Mouse (Mus musculus): ENCODE measurements around the gene Rbm34. TPM values are rescaled to one million over a fixed set of nuclear protein-coding genes. Genes with fewer than 3 reads are reported as not detected.
A peak's percentile ranks its signal among the peaks of the same experiment; 100 is the strongest.
"Not testable (repeated sequence)": the region's sequence is repeated elsewhere in the genome, so short reads cannot be mapped to it uniquely, and the experiment has no call there.

Rbm34 gene
- total RNA-seq (2014; fragmentation: Nextera tagmentation) = 24.4 and 31.7 TPM in 2 replicates
- 67.7 and 71.4 TPM in 2 replicates for total RNA-seq (2017)

DNA sequence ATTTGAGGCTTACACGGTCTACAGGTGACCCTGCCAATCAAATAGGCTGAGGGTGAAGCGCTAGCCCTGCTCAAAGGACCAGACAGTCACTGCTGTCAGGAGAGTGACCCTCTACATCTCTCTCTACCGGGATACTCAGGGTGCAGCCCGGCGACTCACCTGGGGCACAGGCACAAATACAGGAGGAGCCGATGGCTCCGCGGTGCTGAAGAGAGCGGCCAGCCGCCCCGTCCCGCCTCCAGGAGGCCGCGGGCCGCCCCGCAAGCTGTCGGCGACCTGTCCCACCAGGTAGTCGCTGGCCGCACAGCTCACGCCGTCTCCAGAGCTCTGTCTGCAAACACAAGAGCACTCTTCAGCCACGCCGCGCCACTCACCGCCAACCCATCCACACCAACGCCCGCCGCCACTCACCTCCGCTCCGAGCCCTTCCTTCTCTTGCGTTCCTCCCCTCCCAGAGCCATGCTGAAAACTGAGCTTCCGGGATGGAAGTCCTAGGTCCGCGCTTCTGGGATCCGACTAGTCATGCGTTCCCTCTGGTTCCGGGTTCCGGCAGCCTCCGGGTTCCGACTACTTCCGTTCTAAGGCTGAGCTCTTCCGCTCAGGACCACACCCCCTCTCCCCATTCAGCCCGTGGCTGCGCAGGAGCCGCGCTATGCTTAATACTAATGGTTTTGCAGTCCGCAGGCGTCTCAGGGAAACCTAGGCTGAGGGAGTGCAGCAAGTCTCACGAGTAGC lies at the start of gene Rbm34:
Rbm34 (minus strand) TSS at position 493 of the 735 bp plus-strand sequence.
- peak; percentile 97 for ATAC-seq (replicated peaks; ENCODE audit: low FRiP score, low TSS enrichment, poor library complexity, severe bottlenecking)

DNA sequence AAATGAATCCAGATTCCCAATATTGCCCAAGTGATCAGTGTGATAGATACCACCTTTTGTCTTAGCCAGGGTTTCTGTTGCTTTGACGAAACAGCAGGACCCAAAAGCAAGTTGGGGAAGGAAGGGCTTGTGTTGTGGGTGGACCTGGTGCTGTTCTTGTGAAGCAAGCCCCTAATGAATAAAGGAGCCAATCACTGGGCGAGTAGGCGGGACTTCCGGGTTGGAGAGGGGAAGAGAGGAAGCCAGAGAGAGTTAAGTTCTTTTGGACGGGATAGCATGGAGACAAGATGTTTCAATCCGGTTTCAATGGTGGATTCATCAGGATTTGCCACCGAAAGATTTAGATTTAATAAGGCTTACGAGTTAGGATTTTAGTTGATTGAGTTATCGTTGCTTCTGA lies 40.8 kb upstream of the Rbm34 start:
- ATAC-seq (replicated peaks; ENCODE audit: low FRiP score, low TSS enrichment, poor library complexity, severe bottlenecking) = no peak

DNA sequence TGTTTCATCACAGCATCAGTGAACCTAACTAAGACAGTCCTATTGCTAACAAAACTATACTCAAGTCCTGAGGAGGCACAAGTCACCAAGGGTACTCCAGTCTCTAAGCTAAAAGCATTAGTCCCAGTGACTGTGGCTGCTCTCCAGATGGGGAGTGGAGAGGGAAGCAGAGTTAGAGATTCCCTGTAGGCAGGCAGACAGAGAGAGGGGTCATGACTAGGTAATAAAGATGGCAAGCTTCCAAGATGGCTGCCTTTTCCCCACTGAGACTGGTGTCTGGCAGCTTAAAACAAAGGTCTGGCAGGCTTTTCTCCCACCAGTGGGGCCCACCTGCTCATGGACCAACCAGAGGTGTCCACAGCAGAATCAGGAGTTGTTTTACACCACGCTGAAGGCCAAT lies 23.6 kb upstream of the Rbm34 start:
- ATAC-seq (replicated peaks; ENCODE audit: low FRiP score, low TSS enrichment, poor library complexity, severe bottlenecking) = no peak

DNA sequence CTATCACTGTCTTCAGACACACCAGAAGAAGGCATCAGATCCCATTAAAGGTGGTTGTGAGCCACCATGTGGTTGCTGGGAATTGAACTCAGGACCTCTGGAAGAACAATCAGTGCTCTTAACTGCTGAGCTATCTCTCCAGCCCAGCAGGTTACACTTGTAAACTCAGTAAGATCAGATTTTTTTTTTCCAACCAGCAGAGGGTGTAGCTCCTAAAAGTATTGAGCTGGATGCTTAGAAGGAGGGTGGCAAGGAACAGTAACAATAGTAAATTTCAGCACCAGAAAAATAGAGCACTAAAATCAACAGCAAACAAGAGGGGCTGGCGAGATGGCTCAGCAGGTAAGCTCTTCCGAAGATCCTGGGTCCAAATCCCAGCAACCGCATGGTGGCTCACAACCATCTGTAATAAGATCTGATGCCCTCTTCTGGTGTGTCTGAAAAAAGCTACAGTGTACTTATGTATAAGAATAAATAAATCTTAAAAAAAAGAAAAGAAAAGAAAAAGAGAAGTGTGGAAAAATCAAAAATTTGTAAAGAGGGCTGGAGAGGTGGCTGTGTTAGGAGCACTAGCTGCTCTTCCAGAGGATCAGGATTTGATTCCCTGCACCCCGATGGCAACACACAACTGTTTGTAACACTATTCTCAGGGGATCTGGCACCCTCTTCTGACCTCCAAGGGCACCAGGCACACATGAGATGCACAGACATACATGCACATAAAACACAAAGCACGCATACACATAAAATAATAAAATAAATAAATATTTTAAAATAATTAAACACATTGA lies 18.7 kb upstream of the Rbm34 start:
- ATAC-seq (replicated peaks; ENCODE audit: low FRiP score, low TSS enrichment, poor library complexity, severe bottlenecking) = no peak

DNA sequence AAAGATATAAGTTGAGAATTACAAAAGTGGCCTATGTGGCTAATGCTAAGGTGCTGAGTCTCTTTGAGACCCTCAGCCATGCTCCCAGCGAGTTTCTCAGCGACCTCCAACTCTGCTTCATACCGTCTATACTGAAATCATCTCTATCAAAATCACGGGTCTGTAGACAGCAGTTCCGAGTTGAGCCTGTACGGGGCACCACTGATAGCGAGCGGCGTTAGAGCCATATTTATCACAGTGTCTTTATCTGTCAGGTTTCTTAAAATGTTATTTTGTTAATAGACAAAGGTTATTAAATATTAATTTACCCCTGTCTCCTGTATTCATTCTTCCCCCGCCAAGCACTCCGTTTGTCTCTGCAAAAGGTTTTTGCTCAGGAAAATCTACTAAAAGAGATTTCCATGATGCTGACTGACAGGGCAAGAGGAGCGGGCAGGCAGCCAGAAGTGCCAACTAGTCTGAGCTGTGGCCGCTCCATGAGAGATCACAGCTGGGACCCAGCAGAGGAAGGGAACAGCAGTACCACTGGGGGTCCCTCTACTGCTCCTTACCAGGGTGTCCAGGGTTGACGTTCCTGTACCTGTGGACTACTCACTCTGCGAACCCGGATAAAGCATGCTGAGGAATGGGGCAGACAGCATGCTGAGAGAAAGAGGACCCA lies 17.6 kb upstream of the Rbm34 start:
- ATAC-seq (replicated peaks; ENCODE audit: low FRiP score, low TSS enrichment, poor library complexity, severe bottlenecking) = no peak

DNA sequence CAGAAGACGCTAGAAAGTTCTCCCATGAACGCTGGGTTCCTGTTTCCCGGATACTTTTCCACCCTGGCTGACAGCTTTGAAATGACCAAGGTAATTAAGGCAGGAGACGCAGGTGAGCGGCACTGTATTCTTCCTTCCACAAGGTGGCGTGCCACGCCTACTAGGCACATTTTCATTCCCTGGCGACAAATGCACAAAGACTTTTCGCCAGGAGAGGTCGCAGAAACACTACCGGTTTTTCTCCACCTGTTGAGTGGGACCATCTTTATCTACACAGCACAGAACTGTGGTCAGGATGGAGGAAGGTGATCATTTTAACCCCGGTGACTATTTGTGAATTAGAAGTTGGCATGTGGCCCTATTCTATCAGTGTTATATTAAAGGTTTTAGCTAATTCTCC lies 15.6 kb upstream of the Rbm34 start:
- peak; percentile 94 for ATAC-seq (replicated peaks; ENCODE audit: low FRiP score, low TSS enrichment, poor library complexity, severe bottlenecking)

DNA sequence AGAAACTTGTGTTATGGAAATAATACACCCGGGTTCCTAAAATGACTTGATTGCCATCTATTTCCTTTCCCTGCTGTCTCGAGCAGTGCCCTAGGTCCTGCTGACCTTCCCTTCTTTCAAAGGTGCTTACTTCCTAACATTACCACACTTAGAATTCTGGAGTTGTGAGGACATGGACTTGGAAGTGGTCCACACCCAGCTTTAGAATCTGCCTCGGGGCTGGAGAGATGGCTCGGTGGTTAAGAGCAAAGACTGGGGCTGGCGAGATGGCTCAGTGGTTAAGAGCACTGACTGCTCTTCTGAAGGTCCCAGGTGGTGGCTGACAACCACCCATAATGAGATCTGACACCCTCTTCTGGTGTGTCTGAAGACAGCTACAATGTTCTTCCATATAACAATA lies 9.2 kb upstream of the Rbm34 start:
- no peak for ATAC-seq (replicated peaks; ENCODE audit: low FRiP score, low TSS enrichment, poor library complexity, severe bottlenecking)

DNA sequence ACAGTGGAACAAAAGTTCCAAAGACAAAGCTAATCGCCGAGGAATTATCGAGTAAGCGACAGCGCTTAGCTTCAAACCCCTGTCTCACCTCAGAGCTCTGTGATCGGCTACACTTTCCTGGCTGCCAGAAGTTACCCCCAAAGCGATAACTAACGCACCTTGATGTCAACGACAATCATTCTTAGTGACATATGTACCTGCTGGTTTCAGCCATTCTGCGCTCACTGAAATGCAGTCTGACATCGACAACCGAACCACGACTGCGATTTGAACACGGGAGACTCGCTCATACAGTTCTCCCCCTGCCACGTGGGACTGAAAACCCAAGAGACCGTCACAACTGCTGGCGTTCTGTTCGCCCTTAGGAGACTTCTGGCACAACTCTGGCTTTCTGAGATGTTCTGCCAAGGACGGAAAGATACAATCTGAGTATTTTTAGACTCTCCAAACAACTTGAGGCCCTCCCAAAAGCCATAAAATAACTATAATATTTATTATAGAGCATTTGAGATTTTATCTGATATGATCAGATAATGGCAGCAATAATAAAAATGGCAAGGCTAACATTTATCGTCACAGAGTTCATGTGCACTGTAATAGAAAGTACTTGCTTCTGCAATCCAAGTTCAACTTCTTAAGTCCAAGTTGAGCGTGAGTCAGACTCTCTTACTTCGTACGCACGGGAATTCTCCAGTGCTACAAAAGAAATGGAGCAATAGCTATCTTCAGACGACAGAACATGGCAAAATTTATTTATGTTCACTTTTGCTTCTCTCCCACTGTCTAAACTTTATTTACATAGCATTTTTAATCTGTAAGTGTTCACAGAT lies 8.4 kb upstream of the Rbm34 start:
- peak; percentile 69 for ATAC-seq (replicated peaks; ENCODE audit: low FRiP score, low TSS enrichment, poor library complexity, severe bottlenecking)

DNA sequence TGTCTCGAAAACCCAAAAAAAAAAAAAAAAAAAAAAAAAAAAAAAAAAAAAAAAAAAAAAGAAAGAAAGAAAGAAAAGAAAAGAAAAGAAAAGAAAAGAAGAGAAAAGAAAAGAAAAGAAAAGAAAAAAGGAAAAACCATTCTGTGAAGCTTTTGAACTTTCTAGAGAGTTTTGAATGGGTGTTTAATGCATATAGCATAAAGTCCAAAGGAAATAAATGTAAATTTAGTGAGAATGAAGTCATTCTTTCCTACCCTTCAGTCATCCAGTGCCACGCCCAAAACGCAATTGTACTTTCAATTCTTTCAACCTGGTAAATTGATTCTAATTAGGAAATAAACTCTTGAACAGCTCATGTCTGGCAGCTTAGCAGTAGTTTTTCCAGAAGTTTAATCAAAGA lies 7.7 kb upstream of the Rbm34 start:
- ATAC-seq (replicated peaks; ENCODE audit: low FRiP score, low TSS enrichment, poor library complexity, severe bottlenecking) = not testable (repeated sequence)

DNA sequence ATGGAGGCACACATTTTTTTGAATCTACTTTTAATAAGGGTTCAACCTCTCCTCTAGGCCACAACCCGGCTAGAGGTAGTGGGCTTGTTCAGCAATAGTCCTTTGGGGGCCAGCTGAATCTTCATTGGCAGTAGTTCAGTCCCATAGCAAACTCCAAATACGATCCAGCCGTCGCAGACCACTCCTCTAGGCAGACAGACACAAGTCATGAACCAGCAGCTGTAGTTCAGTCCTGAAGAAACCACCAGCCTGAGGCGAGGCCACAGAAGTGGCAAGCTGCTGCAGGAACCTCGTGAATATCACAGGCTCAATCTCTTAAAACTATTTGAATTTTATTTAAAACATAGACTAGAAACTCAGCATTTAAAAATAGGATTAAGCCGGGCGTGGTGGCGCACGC lies 7.2 kb upstream of the Rbm34 start:
- ATAC-seq (replicated peaks; ENCODE audit: low FRiP score, low TSS enrichment, poor library complexity, severe bottlenecking) = no peak

DNA sequence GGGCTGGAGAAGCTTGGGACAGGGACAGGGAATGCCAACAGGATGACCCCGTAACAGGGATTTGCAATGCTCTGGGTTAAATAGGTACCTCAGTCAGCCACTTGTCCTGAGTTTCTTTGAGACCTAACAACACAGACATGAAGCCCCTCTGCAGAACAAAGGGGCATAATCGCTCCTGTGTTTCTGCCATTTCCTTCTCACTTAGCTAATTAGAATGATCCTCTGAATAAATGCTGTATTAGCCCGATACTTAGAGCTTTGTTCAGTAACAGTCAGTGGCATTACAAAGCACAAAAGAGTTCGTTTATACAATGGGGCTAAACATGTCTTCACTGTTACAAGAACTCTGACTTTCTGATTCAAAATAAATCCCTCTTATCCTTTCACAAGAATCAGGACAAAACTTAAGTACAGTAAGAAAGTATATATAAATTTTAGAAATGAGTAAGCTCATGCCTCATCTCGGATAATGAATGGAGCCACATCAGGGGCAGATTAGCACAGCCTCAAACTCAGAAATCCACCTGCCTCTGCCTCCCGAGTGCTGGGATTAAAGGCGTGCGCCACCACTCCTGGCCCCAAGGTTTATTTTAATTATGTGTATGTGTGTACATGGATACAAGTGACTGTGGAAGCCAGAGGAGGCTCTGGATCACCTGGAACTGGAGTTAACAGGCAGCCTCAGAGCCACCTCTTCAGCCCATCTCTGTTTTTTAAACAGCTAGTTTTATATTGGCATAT lies 5.9 kb upstream of the Rbm34 start:
- no peak for ATAC-seq (replicated peaks; ENCODE audit: low FRiP score, low TSS enrichment, poor library complexity, severe bottlenecking)

DNA sequence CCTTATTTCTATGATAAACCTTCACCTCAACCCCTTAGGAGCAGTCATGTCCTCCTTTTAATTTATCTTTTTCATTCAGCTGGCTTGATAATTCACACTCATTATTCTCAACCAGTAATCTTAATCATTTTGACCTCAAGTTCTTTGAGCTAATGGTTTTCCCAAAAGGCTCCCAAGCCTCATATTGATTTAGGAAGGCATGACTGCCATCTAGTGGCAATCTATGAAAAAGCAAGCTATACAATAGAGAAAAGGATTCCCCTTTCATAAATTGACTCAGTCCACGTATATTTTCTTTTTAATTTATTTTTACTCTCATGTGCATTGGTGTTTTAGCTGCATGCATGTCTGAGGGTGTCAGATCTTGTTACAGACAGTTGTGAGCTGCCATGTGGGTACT lies 4.8 kb upstream of the Rbm34 start:
- ATAC-seq (replicated peaks; ENCODE audit: low FRiP score, low TSS enrichment, poor library complexity, severe bottlenecking) = no peak

DNA sequence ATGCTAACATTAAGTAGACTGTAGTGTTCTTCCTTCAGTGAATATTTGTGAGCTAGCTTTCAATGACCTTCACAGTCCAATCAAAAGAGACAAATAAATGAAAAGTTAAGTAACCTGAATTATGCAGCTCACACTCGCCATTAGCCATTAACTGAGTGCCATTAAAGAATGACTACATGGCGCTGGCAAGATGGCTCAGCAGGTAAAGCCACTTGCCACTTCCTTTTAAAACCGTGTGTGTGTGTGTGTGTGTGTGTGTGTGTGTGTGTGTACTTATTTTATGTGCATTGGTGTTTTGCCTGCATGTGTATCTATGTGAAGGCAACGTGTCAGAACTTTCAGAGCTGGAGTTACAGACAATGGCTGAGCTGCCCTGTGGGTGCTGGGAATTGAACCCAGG lies 3.6 kb upstream of the Rbm34 start:
- ATAC-seq (replicated peaks; ENCODE audit: low FRiP score, low TSS enrichment, poor library complexity, severe bottlenecking) = no peak

DNA sequence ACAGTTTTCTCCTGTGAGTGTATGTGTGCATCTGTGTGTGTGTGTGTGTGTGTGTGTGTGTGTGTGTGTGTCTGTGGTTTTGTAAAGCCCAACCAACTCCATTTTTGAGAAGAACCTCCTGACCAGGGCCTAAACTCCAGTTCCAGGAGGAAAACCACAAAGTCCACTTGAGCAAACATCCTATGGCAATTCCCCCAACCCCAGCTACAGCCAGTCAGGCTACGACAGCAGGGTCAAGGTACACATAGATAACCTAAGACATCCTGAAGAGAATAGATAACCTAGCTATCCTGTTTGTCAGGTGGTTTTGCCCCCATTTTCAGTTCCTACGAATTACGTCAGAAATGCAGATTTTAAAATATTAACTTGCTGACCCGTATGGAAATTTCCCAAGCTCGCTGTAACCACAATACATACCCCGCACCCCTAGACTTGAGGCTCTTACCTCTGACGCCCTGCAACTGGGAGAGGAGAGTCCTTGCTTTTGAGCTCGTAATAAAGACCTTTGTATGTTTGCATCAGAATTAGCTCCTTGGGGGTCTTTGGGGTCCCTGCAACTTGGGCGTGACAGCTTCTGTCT lies 2.9 kb upstream of the Rbm34 start:
- peak; percentile 28; the same call in 1 of the 2 replicates for ATAC-seq (replicated peaks; ENCODE audit: low FRiP score, low TSS enrichment, poor library complexity, severe bottlenecking)

DNA sequence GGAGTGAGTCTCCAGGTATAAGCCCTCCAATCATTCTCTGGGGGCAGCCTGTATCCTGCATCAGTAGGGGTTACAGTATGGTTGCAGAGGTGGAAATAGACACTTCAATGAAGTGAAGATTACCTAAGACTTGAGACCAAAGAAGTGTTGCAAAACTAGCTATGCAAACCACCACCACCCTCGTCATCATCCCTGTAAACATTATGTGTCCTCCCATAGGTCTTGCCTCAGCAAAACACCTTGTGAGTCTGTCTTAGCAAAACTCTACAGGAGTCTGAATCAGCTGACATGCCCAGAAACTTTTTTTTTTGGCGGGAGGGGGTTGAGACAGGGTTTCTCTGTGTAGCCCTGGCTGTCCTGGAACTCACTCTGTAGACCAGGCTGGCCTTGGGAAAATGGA lies 1.8 kb upstream of the Rbm34 start:
- ATAC-seq (replicated peaks; ENCODE audit: low FRiP score, low TSS enrichment, poor library complexity, severe bottlenecking) = no peak

DNA sequence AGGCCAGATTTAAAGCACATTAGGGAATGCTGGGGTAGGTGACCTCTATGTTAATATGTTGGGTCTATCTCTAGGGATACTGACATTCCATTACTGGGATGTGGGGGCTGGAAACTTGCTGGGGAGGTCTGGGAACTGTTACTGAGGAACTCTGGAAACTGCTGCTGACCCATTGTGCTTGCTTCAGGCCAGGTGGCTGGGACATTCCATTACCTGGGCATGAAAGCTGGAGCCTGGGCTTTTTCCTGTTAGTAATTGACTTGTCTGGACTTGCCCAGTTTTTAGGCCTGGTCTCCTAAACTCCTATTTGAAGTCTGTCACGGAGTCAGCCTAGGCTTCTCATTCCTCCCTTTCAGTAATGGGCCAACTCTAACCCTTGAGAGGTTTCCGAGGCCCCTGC lies 1.2 kb upstream of the Rbm34 start:
- ATAC-seq (replicated peaks; ENCODE audit: low FRiP score, low TSS enrichment, poor library complexity, severe bottlenecking) = no peak

DNA sequence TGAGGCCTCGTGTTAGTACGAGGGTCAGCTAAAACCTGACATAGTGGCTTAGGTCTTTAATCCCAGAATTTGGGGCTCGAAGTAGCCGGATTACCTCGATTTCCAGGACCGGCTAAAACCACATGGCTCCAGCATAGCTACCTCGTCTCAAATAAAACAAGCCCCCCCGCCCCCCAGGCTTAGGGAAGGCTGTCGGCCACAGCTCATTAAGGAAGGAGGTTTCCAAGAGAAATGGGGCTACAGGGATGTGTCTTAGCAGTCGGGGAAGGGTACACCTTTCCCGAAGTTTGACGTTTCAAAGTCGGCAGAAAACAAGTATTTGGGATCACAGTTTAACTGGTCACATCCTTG lies 418 bp upstream of the Rbm34 start:
- ATAC-seq (replicated peaks; ENCODE audit: low FRiP score, low TSS enrichment, poor library complexity, severe bottlenecking) = no peak

DNA sequence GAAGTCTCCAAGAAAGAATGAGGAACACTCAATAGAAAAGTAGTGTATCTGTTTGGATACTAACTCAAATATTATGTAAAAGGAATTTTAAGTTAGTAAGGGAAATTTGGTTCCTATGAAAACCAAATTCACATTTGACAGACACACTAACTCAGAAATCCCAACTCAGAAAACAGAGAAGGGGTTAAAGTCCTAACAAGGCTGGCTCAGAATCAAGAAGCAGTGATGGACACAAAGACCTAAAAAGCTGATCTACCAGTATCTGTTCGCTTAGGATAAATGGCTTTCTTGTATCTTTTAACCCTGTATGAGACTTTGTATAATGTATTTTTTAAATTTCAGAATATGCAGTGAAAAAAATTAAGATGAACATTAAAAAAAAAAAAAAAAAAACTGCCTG lies 1.3 kb downstream of the Rbm34 start:
- ATAC-seq (replicated peaks; ENCODE audit: low FRiP score, low TSS enrichment, poor library complexity, severe bottlenecking) = no peak

DNA sequence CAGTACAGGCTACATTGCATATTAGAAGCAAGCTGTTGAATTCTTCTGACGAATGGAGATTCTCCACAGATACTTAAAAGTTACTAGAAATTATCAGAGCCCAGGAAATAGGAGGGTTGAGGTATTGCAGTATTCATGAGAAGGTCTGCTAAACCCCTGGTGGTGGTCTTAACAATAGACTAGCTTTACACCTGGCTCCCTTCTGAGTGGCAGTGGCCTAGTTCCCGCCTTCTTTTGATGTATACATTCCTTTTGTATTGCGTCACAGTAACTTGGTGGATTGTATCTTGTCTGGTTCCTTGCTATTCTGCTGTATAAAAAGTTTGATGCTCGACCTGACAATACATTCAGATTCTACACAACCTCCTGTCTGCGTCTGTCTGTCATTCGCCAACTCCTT lies 2.8 kb downstream of the Rbm34 start:
- ATAC-seq (replicated peaks; ENCODE audit: low FRiP score, low TSS enrichment, poor library complexity, severe bottlenecking) = no peak
